Mouse (Mus musculus): ENCODE results near the gene Fcho1. TPM values are rescaled to one million over a fixed set of nuclear protein-coding genes. Genes with fewer than 3 reads are reported as not detected.

The Fcho1 gene
- polyA plus RNA-seq, 1 experiment from 2014 or later = 5.0 TPM

DNA sequence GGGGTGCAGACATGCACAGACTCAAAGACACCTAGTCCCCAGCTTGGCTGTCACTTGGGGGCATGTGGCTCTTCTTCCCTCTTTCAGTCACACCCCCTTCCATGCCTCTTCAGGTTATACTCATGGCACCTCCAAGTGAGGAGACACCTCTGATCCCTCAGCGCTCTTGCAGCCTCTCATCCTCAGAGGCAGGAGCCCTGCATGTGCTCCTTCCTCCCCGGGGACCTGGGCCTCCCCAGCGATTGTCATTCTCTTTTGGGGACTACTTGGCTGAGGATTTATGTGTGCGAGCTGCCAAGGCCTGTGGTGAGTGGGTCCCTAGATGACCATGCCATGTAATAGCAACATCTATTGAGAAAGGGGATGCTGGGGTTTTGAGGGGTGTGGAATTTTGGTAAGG is 47.3 kb downstream of the Fcho1 start:
- DNase-seq (ENCODE audit: low spot score) (no peak), ATAC-seq (replicated peaks; ENCODE audit: insufficient number of reproducible peaks, low FRiP score, low TSS enrichment, low read depth) (no peak)
- Histone ChIP-seq H3K27ac (replicated peaks; ENCODE audit: low read depth, low read length) (no peak overlapping the region), H3K27me3 (ENCODE audit: control insufficient read depth, insufficient read depth, low read length) (peaks cover 62% of the 10 kb centered on the region), H3K9me3 (replicated peaks; ENCODE audit: control insufficient read depth, low read length) (no peaks in the 10 kb centered on the region), H3K9ac (replicated peaks; ENCODE audit: low read length) (no peak overlapping the region), H3K36me3 (replicated peaks; ENCODE audit: control insufficient read depth, insufficient read depth, low read depth, low read length) (no peaks in the 10 kb centered on the region), H3K4me2 (ENCODE audit: low read depth, low read length) (no peak overlapping the region), H3K4me3 (ENCODE audit: low read depth, low read length) (no peak overlapping the region), H3K4me1 (ENCODE audit: control insufficient read depth, insufficient read depth, low read length) (peaks cover 3% of the 10 kb centered on the region)
- 46% methylated on average over 4 of the region's 4 CpGs for WGBS

DNA sequence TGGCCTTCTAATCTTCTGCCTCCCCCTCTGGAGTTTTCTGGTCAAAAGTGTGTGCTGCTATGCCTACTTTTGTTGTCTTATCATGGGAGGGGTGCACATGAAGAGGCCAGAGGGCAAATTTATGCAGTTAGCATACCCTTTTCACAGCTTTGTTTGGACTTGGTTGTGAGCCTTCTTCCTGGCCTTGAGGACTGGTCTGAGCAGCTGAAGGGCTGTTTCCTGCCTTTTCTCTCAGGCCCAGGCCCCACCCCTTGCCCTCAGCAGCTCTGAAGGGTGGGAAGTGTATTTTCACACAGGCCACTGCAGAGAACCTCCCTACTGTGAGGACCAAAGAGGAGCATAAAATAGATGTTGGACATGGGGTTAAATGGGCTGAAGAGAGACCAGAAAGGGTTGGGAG is 48.0 kb downstream of the Fcho1 start:
- H3K4me1 ChIP-seq (ENCODE audit: control insufficient read depth, insufficient read depth, low read length) = peaks cover 3% of the 10 kb centered on the region
- ATAC-seq (replicated peaks; ENCODE audit: insufficient number of reproducible peaks, low FRiP score, low TSS enrichment, low read depth) (no peak), DNase-seq (ENCODE audit: low spot score) (no peak)
- no peak overlapping the region for H3K4me2 ChIP-seq (ENCODE audit: low read depth, low read length)
- no peaks in the 10 kb centered on the region for H3K9me3 ChIP-seq (replicated peaks; ENCODE audit: control insufficient read depth, low read length)
- H3K9ac ChIP-seq (replicated peaks; ENCODE audit: low read length) = no peak overlapping the region
- no peaks in the 10 kb centered on the region for H3K36me3 ChIP-seq (replicated peaks; ENCODE audit: control insufficient read depth, insufficient read depth, low read depth, low read length)
- no peak overlapping the region for H3K27ac ChIP-seq (replicated peaks; ENCODE audit: low read depth, low read length)
- H3K27me3 ChIP-seq (ENCODE audit: control insufficient read depth, insufficient read depth, low read length) = peaks cover 56% of the 10 kb centered on the region
- no peak overlapping the region for H3K4me3 ChIP-seq (ENCODE audit: low read depth, low read length)

DNA sequence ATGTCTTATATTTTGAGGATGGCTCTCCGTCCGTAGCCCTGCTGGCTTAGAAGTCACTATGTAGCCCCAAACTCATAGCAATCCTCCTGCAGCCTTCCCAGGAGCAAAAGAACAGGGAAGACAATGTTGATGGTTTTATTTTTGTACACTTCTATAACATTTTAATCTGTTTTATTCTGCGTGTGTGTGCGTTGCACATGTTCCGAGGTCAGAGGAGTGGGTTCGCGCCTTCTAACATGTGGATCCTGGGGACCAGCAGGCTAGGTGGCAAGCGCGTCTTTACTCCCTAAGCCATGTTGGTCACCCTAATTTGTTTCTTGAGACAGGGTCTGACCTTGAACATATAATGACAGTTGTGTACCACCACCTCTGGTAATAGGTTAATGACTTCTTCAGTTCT is 48.7 kb downstream of the Fcho1 start:
- Histone ChIP-seq H3K4me2 (ENCODE audit: low read depth, low read length) (peak overlapping the region; percentile 87; the same call in 1 of the 2 replicates), H3K27ac (replicated peaks; ENCODE audit: low read depth, low read length) (no peak overlapping the region), H3K9me3 (replicated peaks; ENCODE audit: control insufficient read depth, low read length) (no peaks in the 10 kb centered on the region), H3K27me3 (ENCODE audit: control insufficient read depth, insufficient read depth, low read length) (peaks cover 48% of the 10 kb centered on the region), H3K9ac (replicated peaks; ENCODE audit: low read length) (peak overlapping the region; percentile 61), H3K36me3 (replicated peaks; ENCODE audit: control insufficient read depth, insufficient read depth, low read depth, low read length) (no peaks in the 10 kb centered on the region), H3K4me3 (ENCODE audit: low read depth, low read length) (peak overlapping the region; percentile 57), H3K4me1 (ENCODE audit: control insufficient read depth, insufficient read depth, low read length) (peaks cover 3% of the 10 kb centered on the region)
- WGBS = 54% methylated on average over 9 of the region's 9 CpGs
- no peak for DNase-seq (ENCODE audit: low spot score)
- ATAC-seq (replicated peaks; ENCODE audit: insufficient number of reproducible peaks, low FRiP score, low TSS enrichment, low read depth) = no peak

DNA sequence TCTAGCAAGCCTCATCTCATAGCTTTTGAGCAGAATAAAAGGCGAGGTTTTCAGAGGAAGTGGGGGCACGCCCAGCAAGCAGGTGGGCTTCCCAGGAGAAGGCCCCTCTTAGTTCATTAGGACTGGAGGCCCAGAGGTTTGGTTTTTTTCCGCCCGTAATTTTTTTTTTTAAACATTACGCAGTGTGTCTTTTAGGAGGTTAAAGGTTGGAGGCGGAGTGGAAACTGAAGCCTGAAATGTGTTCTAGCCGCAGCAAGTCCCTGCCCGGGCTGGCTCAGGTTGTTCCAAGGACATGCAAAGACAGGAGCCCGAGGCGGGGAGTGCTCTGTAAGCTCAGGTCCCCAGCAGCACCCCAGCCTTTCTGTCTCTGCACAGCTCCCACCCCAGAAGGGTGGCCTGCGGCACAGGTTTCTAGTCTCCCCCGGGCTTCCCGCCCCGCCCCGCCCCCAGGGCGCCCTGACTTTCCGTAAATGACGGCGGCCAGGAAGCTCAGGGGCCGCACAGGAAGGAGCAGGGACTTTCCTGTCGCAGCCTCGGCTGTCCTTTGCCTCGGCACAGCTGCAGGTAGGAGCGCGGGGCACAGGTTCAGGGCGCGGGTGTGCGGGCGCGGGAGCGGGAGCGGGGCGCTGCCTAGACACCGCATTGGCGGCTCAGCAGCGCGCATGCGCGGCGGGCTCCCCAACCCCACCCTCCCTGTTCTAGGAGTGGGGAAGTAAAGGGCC is 49.3 kb downstream of the Fcho1 start, which contains the start of gene Jak3:
Gene Jak3, plus strand, starts transcription at position 277 of the 722 bp plus-strand sequence.
- Histone ChIP-seq H3K4me2 (ENCODE audit: low read depth, low read length) (peak within 1 kb of the TSS; percentile 87), H3K27me3 (ENCODE audit: control insufficient read depth, insufficient read depth, low read length) (peaks cover 45% of the 10 kb centered on the region), H3K9ac (replicated peaks; ENCODE audit: low read length) (peak within 1 kb of the TSS; percentile 61), H3K36me3 (replicated peaks; ENCODE audit: control insufficient read depth, insufficient read depth, low read depth, low read length) (no peaks in the 10 kb centered on the region), H3K9me3 (replicated peaks; ENCODE audit: control insufficient read depth, low read length) (no peaks in the 10 kb centered on the region), H3K4me1 (ENCODE audit: control insufficient read depth, insufficient read depth, low read length) (peaks cover 5% of the 10 kb centered on the region), H3K27ac (replicated peaks; ENCODE audit: low read depth, low read length) (no peak within 1 kb of the TSS), H3K4me3 (ENCODE audit: low read depth, low read length) (peak within 1 kb of the TSS; percentile 57)
- ATAC-seq (replicated peaks; ENCODE audit: insufficient number of reproducible peaks, low FRiP score, low TSS enrichment, low read depth) (no peak), DNase-seq (ENCODE audit: low spot score) (peak; percentile 62)
- WGBS = 2% methylated on average over 39 of the region's 40 CpGs

GRCm38 (mm10) chr8:71675456-71676019 is 50.0 kb downstream of the Fcho1 start:
- no peak for DNase-seq (ENCODE audit: low spot score)
- no peak overlapping the region; the same call in 1 of the 2 replicates for H3K4me2 ChIP-seq (ENCODE audit: low read depth, low read length)

DNA sequence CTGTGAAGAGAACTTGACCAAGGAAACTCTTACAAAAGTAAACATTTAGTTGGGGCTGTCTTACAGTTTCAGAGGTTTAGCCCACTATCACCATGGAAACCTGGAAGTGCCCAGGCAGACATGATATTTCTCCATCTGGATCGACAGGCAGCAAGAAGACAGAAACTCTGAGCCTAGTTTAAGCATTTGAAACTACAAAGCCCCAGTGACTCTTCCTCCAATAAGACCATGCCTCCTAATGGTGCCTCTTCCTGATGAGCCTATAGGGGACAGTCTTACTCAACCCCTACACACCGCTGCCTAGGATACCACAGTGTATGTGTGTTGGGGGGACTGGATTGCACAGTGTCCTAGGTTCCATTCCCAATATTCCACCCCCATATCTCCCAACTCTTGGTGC is 51.4 kb downstream of the Fcho1 start:
- H3K36me3 ChIP-seq (replicated peaks; ENCODE audit: control insufficient read depth, insufficient read depth, low read depth, low read length) = no peaks in the 10 kb centered on the region
- H3K4me1 ChIP-seq (ENCODE audit: control insufficient read depth, insufficient read depth, low read length) = 0 out of 2 replicates have a peak, but pooled peaks cover 3% of the 10 kb centered on the region
- no peak overlapping the region for H3K4me2 ChIP-seq (ENCODE audit: low read depth, low read length)
- 82% methylated on average over 2 of the region's 2 CpGs for WGBS
- H3K4me3 ChIP-seq (ENCODE audit: low read depth, low read length) = no peak overlapping the region
- H3K9me3 ChIP-seq (replicated peaks; ENCODE audit: control insufficient read depth, low read length) = no peaks in the 10 kb centered on the region
- DNase-seq (ENCODE audit: low spot score) = no peak
- no peak for ATAC-seq (replicated peaks; ENCODE audit: insufficient number of reproducible peaks, low FRiP score, low TSS enrichment, low read depth)
- no peak overlapping the region for H3K27ac ChIP-seq (replicated peaks; ENCODE audit: low read depth, low read length)
- H3K9ac ChIP-seq (replicated peaks; ENCODE audit: low read length) = no peak overlapping the region
- peaks cover 36% of the 10 kb centered on the region for H3K27me3 ChIP-seq (ENCODE audit: control insufficient read depth, insufficient read depth, low read length)

More at GRCm38 (mm10) chr8:71675456-71676019, 50.0 kb downstream of the Fcho1 start:
- H3K27ac ChIP-seq (replicated peaks; ENCODE audit: low read depth, low read length) = no peak overlapping the region
- no peaks in the 10 kb centered on the region for H3K36me3 ChIP-seq (replicated peaks; ENCODE audit: control insufficient read depth, insufficient read depth, low read depth, low read length)
- WGBS = 27% methylated on average over 9 of the region's 9 CpGs
- H3K9ac ChIP-seq (replicated peaks; ENCODE audit: low read length) = no peak overlapping the region; the same call in 1 of the 2 replicates
- peaks cover 43% of the 10 kb centered on the region for H3K27me3 ChIP-seq (ENCODE audit: control insufficient read depth, insufficient read depth, low read length)
- ATAC-seq (replicated peaks; ENCODE audit: insufficient number of reproducible peaks, low FRiP score, low TSS enrichment, low read depth) = no peak
- no peaks in the 10 kb centered on the region for H3K9me3 ChIP-seq (replicated peaks; ENCODE audit: control insufficient read depth, low read length)
- H3K4me3 ChIP-seq (ENCODE audit: low read depth, low read length) = no peak overlapping the region
- H3K4me1 ChIP-seq (ENCODE audit: control insufficient read depth, insufficient read depth, low read length) = peaks cover 5% of the 10 kb centered on the region

- peaks cover 26% of the 10 kb centered on the region for H3K27me3 ChIP-seq (ENCODE audit: control insufficient read depth, insufficient read depth, low read length)
- no peak overlapping the region for H3K27ac ChIP-seq (replicated peaks; ENCODE audit: low read depth, low read length)
- DNase-seq (ENCODE audit: low spot score) (no peak), ATAC-seq (replicated peaks; ENCODE audit: insufficient number of reproducible peaks, low FRiP score, low TSS enrichment, low read depth) (no peak)
- H3K4me1 ChIP-seq (ENCODE audit: control insufficient read depth, insufficient read depth, low read length) = 0 out of 2 replicates have a peak, but pooled peaks cover 3% of the 10 kb centered on the region
- no peak overlapping the region; the same call in 1 of the 2 replicates for H3K4me2 ChIP-seq (ENCODE audit: low read depth, low read length)
- no peak overlapping the region; the same call in 1 of the 2 replicates for H3K4me3 ChIP-seq (ENCODE audit: low read depth, low read length)
- no peak overlapping the region for H3K9ac ChIP-seq (replicated peaks; ENCODE audit: low read length)
- WGBS = 63% methylated on average over 6 of the region's 6 CpGs
- H3K9me3 ChIP-seq (replicated peaks; ENCODE audit: control insufficient read depth, low read length) = no peaks in the 10 kb centered on the region
- no peaks in the 10 kb centered on the region for H3K36me3 ChIP-seq (replicated peaks; ENCODE audit: control insufficient read depth, insufficient read depth, low read depth, low read length)
Measured at GRCm38 (mm10) chr8:71672168-71672735, 53.3 kb downstream of the Fcho1 start.

DNA sequence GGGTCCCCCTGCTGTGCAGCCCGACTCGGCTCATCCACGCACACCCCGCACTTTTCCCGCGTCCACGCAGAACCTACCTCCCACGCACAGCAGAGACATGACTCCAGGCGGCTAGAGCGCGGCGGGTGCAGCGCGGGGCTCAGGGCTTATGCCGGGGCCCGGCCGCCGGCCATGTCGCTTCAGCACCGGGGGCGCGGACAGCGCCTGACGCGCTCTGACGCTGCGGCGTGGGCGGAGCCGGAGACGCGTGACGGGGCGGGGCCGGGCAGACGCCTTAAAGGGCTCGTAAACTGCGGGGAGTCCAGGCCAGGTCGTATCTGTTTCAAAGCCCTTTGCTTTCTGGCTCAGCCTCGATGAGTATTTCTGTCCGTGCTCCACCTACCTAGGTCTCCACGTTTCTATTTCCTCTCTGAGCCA is 54.0 kb downstream of the Fcho1 start, which contains the start of gene Unc13a:
Gene Unc13a, minus strand, starts transcription at position 209 of the 417 bp plus-strand sequence.
- Histone ChIP-seq H3K9me3 (replicated peaks; ENCODE audit: control insufficient read depth, low read length) (no peaks in the 10 kb centered on the region), H3K4me3 (ENCODE audit: low read depth, low read length) (peak within 1 kb of the TSS; percentile 44), H3K27me3 (ENCODE audit: control insufficient read depth, insufficient read depth, low read length) (peaks cover 26% of the 10 kb centered on the region), H3K4me1 (ENCODE audit: control insufficient read depth, insufficient read depth, low read length) (0 out of 2 replicates have a peak, but pooled peaks cover 3% of the 10 kb centered on the region), H3K27ac (replicated peaks; ENCODE audit: low read depth, low read length) (no peak within 1 kb of the TSS), H3K9ac (replicated peaks; ENCODE audit: low read length) (no peak within 1 kb of the TSS; the same call in 1 of the 2 replicates), H3K36me3 (replicated peaks; ENCODE audit: control insufficient read depth, insufficient read depth, low read depth, low read length) (no peaks in the 10 kb centered on the region), H3K4me2 (ENCODE audit: low read depth, low read length) (peak within 1 kb of the TSS; percentile 93)
- DNase-seq (ENCODE audit: low spot score) (peak; percentile 93), ATAC-seq (replicated peaks; ENCODE audit: insufficient number of reproducible peaks, low FRiP score, low TSS enrichment, low read depth) (peak; percentile 36)
- under 1% methylated on average over 42 of the region's 42 CpGs for WGBS
